Mouse (Mus musculus): ENCODE results near the gene Selp.

Gene Selp

GRCm38 (mm10) chr1:164117869-164118268 lies 2.8 kb downstream of the Selp start:
- DNase-seq (ENCODE audit: low read depth, low spot score) = no peak

DNA sequence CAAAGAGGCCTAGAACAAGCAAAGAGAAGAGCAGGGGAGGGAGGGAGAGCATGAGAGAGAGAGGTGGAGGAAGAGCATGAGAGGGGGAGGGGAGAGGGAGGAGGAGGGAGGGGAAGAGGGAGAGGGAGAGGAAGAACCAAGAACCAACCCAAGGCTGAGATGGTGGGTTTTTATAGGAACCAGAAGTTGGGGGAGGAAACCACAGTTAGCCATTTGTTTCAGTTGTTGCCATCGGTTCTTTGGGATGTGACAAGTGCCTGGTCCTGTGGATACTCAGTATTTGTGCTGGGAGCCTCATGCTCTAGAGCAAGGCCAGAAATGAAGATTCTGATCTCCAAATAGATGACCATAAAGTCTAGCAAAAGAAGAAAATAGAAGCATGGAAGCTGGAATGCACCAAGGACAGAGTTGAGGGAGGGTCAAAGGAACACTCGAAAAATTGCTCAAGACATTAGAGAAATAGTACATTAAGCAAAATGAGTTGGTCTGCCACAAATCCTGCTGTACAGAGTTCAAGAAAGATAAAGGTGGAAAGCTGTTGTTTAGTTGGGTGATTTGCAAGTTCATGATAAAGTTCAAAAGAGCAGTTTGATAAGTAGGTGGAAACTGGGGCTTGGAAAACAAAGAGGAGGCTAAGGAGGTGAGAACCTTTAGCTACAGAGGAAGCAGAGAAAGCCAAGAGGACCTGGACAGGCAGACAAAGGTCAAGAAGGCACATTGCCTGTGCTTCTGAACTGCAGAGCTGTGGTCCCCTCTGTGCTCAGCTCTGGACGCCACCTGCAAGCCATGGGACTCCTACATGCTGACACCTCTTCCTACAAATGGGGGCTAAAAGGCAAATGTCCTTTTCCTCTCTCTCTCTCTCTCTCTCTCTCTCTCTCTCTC lies 5.1 kb downstream of the Selp start:
- DNase-seq (ENCODE audit: low read depth, low spot score) = no peak

DNA sequence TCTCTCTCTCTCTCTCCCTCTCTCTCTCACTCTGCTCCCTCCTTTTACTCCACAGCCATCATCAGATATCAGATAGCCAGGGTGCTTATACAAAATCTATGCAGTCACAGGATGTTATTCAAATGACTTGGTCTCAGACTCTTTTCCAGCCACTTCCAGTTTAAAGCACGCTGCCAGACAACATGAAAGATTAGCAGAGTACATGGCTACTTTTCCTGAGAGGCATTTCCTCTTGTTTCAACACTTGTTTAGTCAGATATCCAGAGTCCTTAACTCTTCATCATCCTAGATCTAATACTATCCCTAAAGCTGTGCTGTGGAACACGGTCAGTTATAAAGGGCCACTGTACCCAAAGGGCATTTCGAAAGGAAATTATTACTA lies 5.7 kb downstream of the Selp start:
- DNase-seq (ENCODE audit: low read depth, low spot score) = no peak

DNA sequence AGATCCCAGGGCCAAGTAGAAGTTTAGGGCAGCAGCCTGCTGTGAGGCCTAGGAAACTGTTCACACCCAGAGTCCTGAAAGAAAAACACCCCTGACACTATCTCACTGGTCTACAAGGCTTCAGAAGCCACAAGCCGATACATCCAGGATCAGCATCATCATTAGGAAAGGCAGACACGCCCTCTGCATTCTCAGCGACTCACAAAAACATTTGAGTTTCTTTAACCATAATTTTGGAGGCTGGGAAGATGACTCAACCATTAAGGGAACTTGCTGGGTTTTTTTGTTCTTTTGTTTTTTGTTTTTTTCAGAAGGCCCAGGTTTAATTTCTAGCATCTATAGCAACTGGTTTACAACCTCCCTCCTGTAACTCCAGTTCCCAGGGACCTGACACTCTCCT lies 8.8 kb downstream of the Selp start:
- DNase-seq (ENCODE audit: low read depth, low spot score) = no peak

GRCm38 (mm10) chr1:164130013-164130412 lies 14.9 kb downstream of the Selp start:
- DNase-seq (ENCODE audit: low read depth, low spot score) = no peak

DNA sequence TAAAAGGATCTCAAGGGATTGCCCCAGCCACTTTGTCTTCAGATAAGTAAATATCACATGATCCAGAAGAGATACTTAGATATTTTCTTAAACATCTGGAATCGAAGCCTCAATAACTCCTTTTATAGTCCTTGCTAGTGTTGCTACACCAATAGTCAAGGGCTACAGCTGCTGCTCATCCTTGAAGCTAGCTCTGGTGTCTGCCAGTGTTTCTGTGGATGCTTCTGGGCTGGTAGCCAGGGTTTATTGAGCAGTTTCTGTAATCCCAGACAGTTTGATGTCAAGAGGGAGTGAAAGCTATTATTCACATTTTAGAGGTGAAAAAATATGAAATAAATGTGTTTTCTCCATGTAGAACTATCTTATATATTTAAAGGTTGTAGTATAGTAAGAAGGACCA lies 17.5 kb downstream of the Selp start:
- DNase-seq (ENCODE audit: low read depth, low spot score) = no peak

DNA sequence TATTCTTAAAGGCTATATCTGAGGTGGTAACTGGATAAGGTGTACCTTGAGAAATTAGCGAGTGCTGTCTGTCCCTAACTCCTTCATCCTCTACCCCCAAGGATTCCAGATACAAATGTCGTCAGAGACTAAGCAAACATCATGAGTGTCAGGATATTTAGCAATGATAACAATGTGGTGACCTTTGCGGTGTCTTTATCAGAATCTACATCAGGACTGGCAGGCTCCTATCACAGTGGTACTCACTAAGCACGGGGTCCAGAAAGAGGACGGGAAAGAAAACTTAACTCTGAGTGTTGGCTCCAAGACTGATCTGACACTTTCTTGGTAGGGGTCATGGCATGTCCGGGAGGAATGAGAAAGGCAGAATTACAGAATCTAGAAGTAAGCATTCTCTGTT lies 19.0 kb downstream of the Selp start:
- no peak for DNase-seq (ENCODE audit: low read depth, low spot score)

DNA sequence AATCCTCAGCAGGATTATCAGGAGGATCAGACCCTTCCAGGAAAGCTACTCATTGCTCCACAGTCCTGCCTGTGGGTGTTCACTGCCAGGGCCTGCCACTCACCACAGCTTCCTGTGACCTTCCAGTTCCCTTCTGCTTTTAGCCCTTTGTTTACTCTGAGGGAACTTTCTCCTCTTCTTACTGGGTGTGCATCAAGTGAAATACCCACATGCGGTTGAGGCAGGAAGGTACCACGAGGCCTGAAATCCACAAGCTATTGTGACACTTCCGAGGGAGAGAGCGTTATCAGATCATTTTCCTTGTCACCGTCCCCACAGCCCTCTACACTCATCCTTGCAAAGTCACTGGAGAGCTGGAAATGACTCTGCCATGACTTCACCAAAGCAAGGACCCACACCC lies 20.3 kb downstream of the Selp start:
- no peak for DNase-seq (ENCODE audit: low read depth, low spot score)

DNA sequence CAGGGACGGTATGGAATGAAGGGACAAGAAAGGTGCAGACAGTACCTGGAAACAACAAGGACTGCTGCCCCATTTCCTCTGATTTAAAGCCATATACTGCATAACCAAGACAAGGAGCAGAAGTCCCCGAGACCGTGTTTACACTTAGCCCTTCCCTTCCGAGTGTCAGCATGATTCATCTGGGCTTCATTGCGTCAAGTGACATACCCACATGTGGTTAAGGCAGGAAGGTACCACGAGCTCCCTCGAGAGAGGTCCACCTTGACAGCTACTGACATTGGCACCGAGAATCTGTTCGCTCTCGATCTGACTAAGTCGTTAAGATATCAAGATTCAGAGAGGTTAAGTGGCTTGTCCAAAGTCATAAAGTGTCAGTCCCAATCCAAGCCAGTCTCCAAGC lies 20.9 kb downstream of the Selp start:
- no peak for DNase-seq (ENCODE audit: low read depth, low spot score)

- DNase-seq (ENCODE audit: low read depth, low spot score) = no peak
Measured at GRCm38 (mm10) chr1:164136636-164137035, 21.6 kb downstream of the Selp start.

DNA sequence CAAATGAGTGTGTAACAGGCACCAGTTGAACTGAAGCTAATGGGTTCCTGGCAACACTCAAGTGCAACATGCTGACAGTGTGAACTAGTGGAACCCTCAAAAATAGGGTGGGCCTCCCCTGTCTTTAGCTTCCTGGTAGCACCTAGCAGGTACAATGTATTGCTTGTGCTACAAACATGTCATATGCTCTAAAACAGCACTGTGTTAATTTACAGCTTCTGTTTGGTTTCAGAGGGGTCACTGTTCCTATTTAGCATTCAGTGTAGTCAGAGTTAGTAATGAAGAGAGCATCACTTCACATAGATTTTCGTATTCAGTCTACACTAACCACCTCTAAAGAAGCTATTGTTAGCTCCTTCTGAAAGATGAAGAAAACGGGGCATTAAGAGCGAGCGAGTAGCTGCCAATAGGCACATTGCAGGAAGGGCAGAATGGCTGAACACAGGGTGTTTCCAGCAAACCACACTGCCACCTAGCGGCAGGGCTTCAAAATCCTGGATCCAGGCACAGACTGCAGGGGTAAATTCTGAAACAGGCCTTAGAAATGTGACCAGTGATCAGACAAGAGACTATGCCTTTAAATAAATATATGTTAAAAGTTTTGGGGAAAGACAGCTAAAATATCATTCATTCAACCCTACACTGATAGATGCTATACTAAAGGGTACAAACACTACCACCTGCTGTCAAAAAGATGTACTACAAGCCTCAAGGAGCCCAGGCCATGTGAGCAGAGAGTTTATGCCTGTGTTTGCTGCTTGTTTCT lies 23.5 kb downstream of the Selp start:
- DNase-seq (ENCODE audit: low read depth, low spot score) = peak; percentile 65

- DNase-seq (ENCODE audit: low read depth, low spot score) = no peak
Measured at GRCm38 (mm10) chr1:164139464-164139863, 24.4 kb downstream of the Selp start.

- DNase-seq (ENCODE audit: low read depth, low spot score) = no peak
Measured at GRCm38 (mm10) chr1:164149083-164149482, 34.0 kb downstream of the Selp start.

- no peak for DNase-seq (ENCODE audit: low read depth, low spot score)
Measured at GRCm38 (mm10) chr1:164151387-164152088, 36.5 kb downstream of the Selp start, which contains the start of gene F5. F5 (plus strand) TSS chr1:164151838.

- no peak for DNase-seq (ENCODE audit: low read depth, low spot score)
Measured at GRCm38 (mm10) chr1:164152836-164153235, 37.8 kb downstream of the Selp start.

DNA sequence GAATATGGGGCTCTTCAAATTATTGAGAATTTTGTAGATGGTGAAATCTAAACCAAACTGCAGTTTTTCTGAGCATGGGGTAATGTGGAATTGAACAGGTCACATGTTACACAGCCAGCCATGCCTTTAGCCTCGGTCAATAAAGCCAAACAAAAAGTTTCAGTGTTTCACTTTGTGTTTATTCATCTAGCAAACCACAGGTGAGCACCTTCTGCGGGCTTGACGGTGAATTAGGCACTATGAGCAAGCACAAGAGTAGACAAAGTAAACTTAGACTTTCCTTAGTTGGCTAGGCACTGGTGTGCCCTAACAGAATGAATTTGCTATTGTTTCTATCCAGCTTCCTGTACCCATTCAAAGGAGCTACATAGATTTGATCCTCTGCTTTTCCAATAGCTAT lies 39.9 kb downstream of the Selp start:
- DNase-seq (ENCODE audit: low read depth, low spot score) = no peak

DNA sequence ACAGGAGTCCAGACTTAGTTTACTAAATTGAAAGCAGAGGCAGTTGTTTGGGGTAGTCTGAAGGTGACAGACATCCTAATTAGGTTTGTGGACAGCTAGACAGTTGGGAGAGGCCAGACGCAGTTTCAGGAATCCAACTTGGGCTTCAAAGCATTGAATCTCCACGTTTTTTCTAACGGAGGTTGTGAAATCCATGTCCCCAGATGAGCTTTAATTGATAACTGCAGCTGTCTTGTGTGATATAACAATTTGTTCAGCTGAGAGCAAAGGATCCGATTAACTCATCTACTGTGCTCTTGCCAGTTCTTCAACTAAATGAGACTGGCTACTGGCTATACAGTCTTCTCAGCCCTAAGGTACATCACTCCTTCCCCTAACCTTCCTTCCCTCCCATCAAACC lies 43.5 kb downstream of the Selp start:
- no peak for DNase-seq (ENCODE audit: low read depth, low spot score)

GRCm38 (mm10) chr1:164159781-164160180 lies 44.7 kb downstream of the Selp start:
- DNase-seq (ENCODE audit: low read depth, low spot score) = no peak

DNA sequence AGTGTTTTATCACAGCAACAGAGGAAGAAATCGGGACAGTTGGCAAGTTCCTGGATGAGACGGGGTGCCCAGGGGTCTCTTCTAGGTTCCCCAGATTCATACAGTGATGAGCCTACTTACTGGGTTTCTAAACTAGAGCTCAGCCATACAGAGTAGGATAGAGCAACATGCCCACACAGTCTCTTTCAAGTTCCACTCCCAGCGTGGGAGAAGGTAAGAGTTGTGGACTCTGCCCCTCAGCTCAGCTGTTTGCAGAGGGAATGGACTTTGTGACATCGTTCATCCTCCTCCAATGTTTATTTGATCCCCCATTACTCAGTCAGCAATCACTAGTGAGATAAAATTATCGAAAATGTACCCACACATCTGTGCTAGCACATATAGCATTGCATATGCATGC lies 47.7 kb downstream of the Selp start:
- no peak for DNase-seq (ENCODE audit: low read depth, low spot score)

DNA sequence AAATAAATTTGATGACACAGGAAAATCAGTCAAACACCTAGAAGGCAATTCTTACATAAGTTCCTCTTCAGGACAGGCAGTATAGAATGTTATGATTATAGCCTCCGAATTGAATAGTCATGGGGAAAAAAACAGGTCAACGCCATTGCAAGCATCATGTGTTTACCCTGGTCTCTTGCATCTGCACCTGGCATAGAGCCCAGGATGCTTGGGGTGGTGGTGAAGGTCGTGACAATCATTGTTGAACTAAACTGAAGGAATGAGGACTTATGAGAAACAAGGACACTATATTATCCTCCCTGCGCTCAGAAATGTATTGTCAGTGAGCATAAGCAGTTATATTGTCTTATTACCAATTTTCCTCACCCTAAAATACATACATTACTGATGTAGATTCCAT lies 53.8 kb downstream of the Selp start:
- DNase-seq (ENCODE audit: low read depth, low spot score) = no peak

GRCm38 (mm10) chr1:164170434-164170833 lies 55.4 kb downstream of the Selp start:
- no peak for DNase-seq (ENCODE audit: low read depth, low spot score)

DNA sequence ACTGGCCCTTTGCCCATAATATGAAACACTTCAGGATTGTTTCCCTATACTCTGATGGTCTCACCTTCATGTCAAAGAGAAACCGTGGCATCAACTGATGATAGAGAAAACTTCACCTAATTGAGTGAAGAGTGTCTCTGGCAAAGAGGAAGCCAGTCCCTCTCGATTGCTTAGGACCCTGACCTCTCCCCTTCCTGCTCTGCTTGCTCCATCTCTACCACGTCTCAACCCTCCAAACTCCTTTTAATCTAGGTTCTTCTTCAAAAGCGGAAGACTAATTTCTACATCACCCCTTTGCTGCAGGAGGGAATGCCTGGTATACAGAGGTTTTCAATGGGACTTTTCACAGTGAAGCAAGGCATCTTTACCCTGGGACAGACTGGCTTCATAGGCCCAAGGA lies 58.1 kb downstream of the Selp start:
- DNase-seq (ENCODE audit: low read depth, low spot score) = no peak
